Mouse (Mus musculus): ENCODE measurements around the gene Chka.

DNA sequence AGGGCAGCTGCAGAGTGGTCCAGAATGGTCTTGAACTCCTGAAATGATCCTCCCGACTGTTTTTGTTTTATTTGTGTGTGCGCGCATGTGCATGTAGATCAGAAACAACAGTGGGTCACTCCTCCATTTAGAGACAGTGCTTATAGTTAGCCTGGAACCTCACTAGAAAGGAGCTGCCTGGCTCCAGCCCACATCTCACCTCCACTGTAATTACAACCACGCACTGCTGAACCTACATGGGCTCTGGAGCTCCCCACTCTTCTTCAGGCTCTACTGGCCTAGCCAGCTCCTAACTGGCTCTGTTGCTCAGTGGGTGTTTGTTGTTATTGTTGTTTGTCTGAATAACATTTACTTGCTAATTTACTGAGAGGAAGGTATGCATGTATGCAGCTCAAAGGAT lies 48.0 kb downstream of the Chka start:
- TF ChIP-seq CTCF (IDR thresholded peaks at IDR 0.05; ENCODE audit: control insufficient read depth, insufficient read depth, insufficient read length) (no peak), MAX (IDR thresholded peaks at IDR 0.05) (no peak)

Measured in C2C12 (cell line).